Mouse (Mus musculus) adrenal gland, adult 18-20 months (tissue): ENCODE measurements around the gene 2310007B03Rik. TPM values are rescaled to one million over a fixed set of nuclear protein-coding genes. Genes with fewer than 3 reads are reported as not detected.

Source experiments
- DNase-seq, 2 experiments: peaks; one replicate each; pipeline ENCODE4 v3.0.0; 2021 to 2022; ENCODE audit warnings: low spot score in 2 of 2
- total RNA-seq, 2 experiments: library from RNA; stranded (reverse); gene quantifications; 1 replicate in 1 of 2; 2 replicates in 1 of 2; pipeline ENCODE4 v1.2.3; 2021

Gene 2310007B03Rik
- total RNA-seq, 2 experiments from 2014 or later = not detected

GRCm38 (mm10) chr1:93159566-93160500 is 915 bp downstream of the 2310007B03Rik start:
- DNase-seq = no peak

- DNase-seq = no peak
These were observed 1.8 kb downstream of the 2310007B03Rik start for GRCm38 (mm10) chr1:93158916-93159315.

- DNase-seq = no peak
These were observed 3.2 kb downstream of the 2310007B03Rik start for GRCm38 (mm10) chr1:93157566-93157965.

- DNase-seq = no peak
These were observed 9.7 kb downstream of the 2310007B03Rik start for GRCm38 (mm10) chr1:93150907-93151661.

GRCm38 (mm10) chr1:93144176-93144575 is 16.6 kb downstream of the 2310007B03Rik start:
- no peak for DNase-seq

GRCm38 (mm10) chr1:93142871-93143270 is 17.9 kb downstream of the 2310007B03Rik start:
- DNase-seq = no peak

- DNase-seq = no peak
These were observed 21.0 kb downstream of the 2310007B03Rik start for GRCm38 (mm10) chr1:93139713-93140112.

- DNase-seq = no peak
These were observed 22.2 kb downstream of the 2310007B03Rik start for GRCm38 (mm10) chr1:93138534-93138933.

GRCm38 (mm10) chr1:93135036-93135526 is 25.7 kb downstream of the 2310007B03Rik start, which contains the start of gene Agxt:
Gene Agxt (plus strand): TSS chr1:93135240.
- DNase-seq = no peak

- no peak for DNase-seq
These were observed 28.1 kb downstream of the 2310007B03Rik start for GRCm38 (mm10) chr1:93132676-93133075.

GRCm38 (mm10) chr1:93130242-93130983 is 30.3 kb downstream of the 2310007B03Rik start:
- DNase-seq = no peak

- peak; percentile 52 to 56 for DNase-seq
These were observed 31.9 kb downstream of the 2310007B03Rik start for GRCm38 (mm10) chr1:93128710-93129349.

- no peak for DNase-seq
These were observed 32.5 kb downstream of the 2310007B03Rik start for GRCm38 (mm10) chr1:93128209-93128608.

GRCm38 (mm10) chr1:93125256-93125655 is 35.5 kb downstream of the 2310007B03Rik start:
- DNase-seq = no peak

GRCm38 (mm10) chr1:93124066-93124465 is 36.7 kb downstream of the 2310007B03Rik start:
- no peak for DNase-seq

GRCm38 (mm10) chr1:93123179-93123854 is 37.4 kb downstream of the 2310007B03Rik start:
- DNase-seq = no peak

- no peak for DNase-seq
These were observed 41.9 kb downstream of the 2310007B03Rik start for GRCm38 (mm10) chr1:93118816-93119215.

GRCm38 (mm10) chr1:93115471-93115870 is 45.3 kb downstream of the 2310007B03Rik start:
- no peak for DNase-seq

- DNase-seq = peak; percentile 33 to 35
These were observed 45.9 kb downstream of the 2310007B03Rik start for GRCm38 (mm10) chr1:93114713-93115463.
